Comparison of ENCODE assay signal across 31 mouse cellular contexts in the genomic region with DNA sequence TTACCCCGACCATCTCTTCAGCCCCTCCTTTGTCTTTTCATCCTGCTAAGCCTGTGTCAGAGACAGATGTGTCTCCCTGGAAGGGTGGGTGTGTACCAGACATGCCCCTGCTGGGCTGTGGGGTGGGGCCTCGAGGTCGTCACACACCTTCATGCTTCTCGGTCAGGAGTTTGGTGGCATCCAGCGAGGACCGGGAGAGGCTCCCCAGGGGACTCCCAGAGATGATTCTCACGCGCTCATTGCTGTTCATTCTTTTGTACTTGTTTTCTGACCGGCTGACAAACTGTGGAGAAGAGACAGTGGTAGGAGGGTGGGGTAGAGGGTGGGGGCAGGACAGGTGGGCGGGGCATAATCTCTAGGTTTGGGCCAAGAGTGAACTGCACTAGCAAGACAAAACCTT. TPM values are rescaled to one million over a fixed set of nuclear protein-coding genes. Genes with fewer than 3 reads are reported as not detected.
DNase-seq lines count a peak whose midpoint lies in the region; ATAC-seq and TF ChIP-seq lines count a peak whose summit lies in the region.
"Had no signal": no experiment of that assay in that cellular context is flagged by ENCODE, and none has a peak within 500 bp of the region (broad histone marks: within the 10 kb centered on the region; RNA-seq: fewer than 3 reads in every experiment).

No protein-coding gene starts in this region.

- no peaks in the 10 kb centered on the region; the same call in 1 of the 2 replicates for H3K9me3 ChIP-seq in forebrain, embryonic 11.5 days (ENCODE audit: control insufficient read depth, low read length)
- no peaks in the 10 kb centered on the region for H3K9me3 ChIP-seq in forebrain, embryonic 16.5 days (ENCODE audit: control insufficient read depth, low read length)
- H3K9me3 ChIP-seq in kidney, embryonic 16.5 days (ENCODE audit: low read length), result peaks cover 3% of the 10 kb centered on the region; the same call in 1 of the 2 replicates
- no peaks in the 10 kb centered on the region for H3K9me3 ChIP-seq in liver, postnatal 0 days (ENCODE audit: low read length)
- H3K9me3 ChIP-seq: embryonic facial prominence, embryonic 10.5 days; embryonic facial prominence, embryonic 13.5 days; forebrain, embryonic 13.5 days; heart, embryonic 12.5 days; heart, embryonic 15.5 days; hindbrain, embryonic 10.5 days; hindbrain, embryonic 13.5 days; intestine, embryonic 15.5 days had no signal

- peak; percentile 37 for DNase-seq in forebrain, embryonic 11.5 days (ENCODE audit: low spot score)
- no peak for DNase-seq in kidney, adult 11 months
- peak; percentile 81 for DNase-seq in R1 (ENCODE audit: low read depth, low spot score)
- no peak for DNase-seq in liver, postnatal 0 days
- no peak for DNase-seq in frontal cortex, postnatal 25 days (ENCODE audit: low spot score in 2 of 2)
- DNase-seq: adrenal gland, adult 8-10 months; adrenal gland, postnatal 25 days; cerebellum, adult 11-12 months; cerebellum, adult 8-10 months; cerebellum, postnatal 10 days; cerebellum, postnatal 36 days; embryo, embryonic 11 days; forebrain, postnatal 0 days; gastrocnemius, postnatal 25 days; heart, postnatal 10 days; heart, postnatal 36 days had no signal

- no peak overlapping the region for H3K4me2 ChIP-seq in forebrain, embryonic 11.5 days (ENCODE audit: low read depth, low read length, severe bottlenecking)
- no peak overlapping the region for H3K4me2 ChIP-seq in forebrain, embryonic 16.5 days (ENCODE audit: low read length)
- no peak overlapping the region for H3K4me2 ChIP-seq in kidney, embryonic 16.5 days (replicated peaks; ENCODE audit: low read depth, low read length)
- no peak overlapping the region for H3K4me2 ChIP-seq in liver, postnatal 0 days (ENCODE audit: low read depth, low read length)
- H3K4me2 ChIP-seq: embryonic facial prominence, embryonic 13.5 days; forebrain, embryonic 13.5 days; heart, embryonic 12.5 days; heart, embryonic 15.5 days; hindbrain, embryonic 13.5 days; intestine, embryonic 15.5 days had no signal

- no peaks in the 10 kb centered on the region for H3K36me3 ChIP-seq in forebrain, embryonic 11.5 days (ENCODE audit: control insufficient read depth, insufficient read depth, low read length)
- no peaks in the 10 kb centered on the region for H3K36me3 ChIP-seq in forebrain, embryonic 16.5 days (ENCODE audit: control insufficient read depth, insufficient read depth)
- H3K36me3 ChIP-seq in kidney, embryonic 16.5 days (ENCODE audit: insufficient read depth, low read length), result no peaks in the 10 kb centered on the region
- no peaks in the 10 kb centered on the region for H3K36me3 ChIP-seq in liver, postnatal 0 days (replicated peaks; ENCODE audit: insufficient read depth, low read length)
- H3K36me3 ChIP-seq: embryonic facial prominence, embryonic 10.5 days; embryonic facial prominence, embryonic 13.5 days; G1E; heart, embryonic 12.5 days; heart, embryonic 15.5 days; hindbrain, embryonic 10.5 days; hindbrain, embryonic 13.5 days; intestine, embryonic 15.5 days had no signal

- no peaks in the 10 kb centered on the region for H3K4me1 ChIP-seq in forebrain, embryonic 11.5 days (replicated peaks; ENCODE audit: control insufficient read depth, insufficient read depth, low read length)
- no peaks in the 10 kb centered on the region for H3K4me1 ChIP-seq in forebrain, embryonic 16.5 days (replicated peaks; ENCODE audit: control insufficient read depth, insufficient read depth, low read length)
- 0 out of 2 replicates have a peak, but pooled peaks cover 2% of the 10 kb centered on the region for H3K4me1 ChIP-seq in kidney, embryonic 16.5 days (ENCODE audit: insufficient read depth, low read length)
- no peaks in the 10 kb centered on the region for H3K4me1 ChIP-seq in liver, postnatal 0 days (ENCODE audit: insufficient read depth)
- H3K4me1 ChIP-seq: embryonic facial prominence, embryonic 10.5 days; forebrain, embryonic 13.5 days; intestine, embryonic 15.5 days had no signal

- no peak for ATAC-seq in forebrain, embryonic 11.5 days (replicated peaks; ENCODE audit: low FRiP score)
- ATAC-seq in forebrain, embryonic 16.5 days, result no peak
- peak; percentile 46; the same call in 1 of the 2 replicates for ATAC-seq in kidney, embryonic 16.5 days (ENCODE audit: low FRiP score, low TSS enrichment)
- no peak for ATAC-seq in liver, postnatal 0 days
- ATAC-seq: activated CD4-positive, CD25-positive, alpha-beta regulatory T cell, adult 4 months; forebrain, embryonic 13.5 days; forebrain, postnatal 0 days; hindbrain, embryonic 16.5 days; intestine, embryonic 15.5 days; Patski had no signal

- no peak for TF ChIP-seq CTCF in liver, postnatal 0 days (IDR thresholded peaks at IDR 0.05; ENCODE audit: low read depth)

- H3K27ac ChIP-seq in forebrain, embryonic 11.5 days (ENCODE audit: low read depth, low read length), result no peak overlapping the region
- no peak overlapping the region for H3K27ac ChIP-seq in forebrain, embryonic 16.5 days (ENCODE audit: low read length)
- no peak overlapping the region for H3K27ac ChIP-seq in kidney, embryonic 16.5 days (ENCODE audit: low read length)
- H3K27ac ChIP-seq in liver, postnatal 0 days (ENCODE audit: low read depth), result no peak overlapping the region
- H3K27ac ChIP-seq: embryonic facial prominence, embryonic 10.5 days; embryonic facial prominence, embryonic 13.5 days; forebrain, embryonic 13.5 days; heart, embryonic 15.5 days; hindbrain, embryonic 10.5 days; hindbrain, embryonic 13.5 days; intestine, embryonic 15.5 days had no signal

- H3K4me3 ChIP-seq in forebrain, embryonic 11.5 days (ENCODE audit: low read depth, low read length), result no peak overlapping the region
- no peak overlapping the region for H3K4me3 ChIP-seq in forebrain, embryonic 16.5 days (replicated peaks; ENCODE audit: low read length)
- H3K4me3 ChIP-seq in kidney, embryonic 16.5 days (ENCODE audit: low read length), result no peak overlapping the region
- no peak overlapping the region for H3K4me3 ChIP-seq in liver, postnatal 0 days (ENCODE audit: low read depth, low read length)
- H3K4me3 ChIP-seq: embryonic facial prominence, embryonic 10.5 days; embryonic facial prominence, embryonic 13.5 days; erythroblast, embryonic 14.5 days; forebrain, embryonic 13.5 days; heart, embryonic 12.5 days; heart, embryonic 15.5 days; hindbrain, embryonic 10.5 days; hindbrain, embryonic 13.5 days; intestine, embryonic 15.5 days had no signal

- no peaks in the 10 kb centered on the region for H3K27me3 ChIP-seq in forebrain, embryonic 11.5 days (ENCODE audit: control insufficient read depth, insufficient read depth, low read length)
- no peaks in the 10 kb centered on the region for H3K27me3 ChIP-seq in forebrain, embryonic 16.5 days (replicated peaks; ENCODE audit: control insufficient read depth, insufficient read depth, low read length)
- H3K27me3 ChIP-seq in kidney, embryonic 16.5 days (ENCODE audit: insufficient read depth, low read length), result no peaks in the 10 kb centered on the region
- H3K27me3 ChIP-seq in liver, postnatal 0 days (ENCODE audit: insufficient read depth, low read length), result no peaks in the 10 kb centered on the region
- H3K27me3 ChIP-seq: embryonic facial prominence, embryonic 13.5 days; forebrain, embryonic 13.5 days; heart, embryonic 15.5 days; hindbrain, embryonic 13.5 days; intestine, embryonic 15.5 days had no signal

- 69% methylated on average over 10 of the region's 10 CpGs for WGBS in forebrain, embryonic 11.5 days
- 51% methylated on average over 10 of the region's 10 CpGs for WGBS in forebrain, embryonic 16.5 days
- 48% methylated on average over 10 of the region's 10 CpGs for WGBS in kidney, embryonic 16.5 days
- 64% methylated on average over 10 of the region's 10 CpGs for WGBS in liver, postnatal 0 days (ENCODE audit: insufficient replicate concordance)

- no peak overlapping the region for H3K9ac ChIP-seq in forebrain, embryonic 11.5 days (ENCODE audit: low read length)
- no peak overlapping the region for H3K9ac ChIP-seq in forebrain, embryonic 16.5 days (replicated peaks; ENCODE audit: low read depth, low read length)
- H3K9ac ChIP-seq in kidney, embryonic 16.5 days (replicated peaks; ENCODE audit: low read length), result no peak overlapping the region
- no peak overlapping the region for H3K9ac ChIP-seq in liver, postnatal 0 days (replicated peaks)
- H3K9ac ChIP-seq: embryonic facial prominence, embryonic 13.5 days; forebrain, embryonic 13.5 days; forebrain, postnatal 0 days; heart, embryonic 12.5 days; heart, embryonic 15.5 days; hindbrain, embryonic 13.5 days; intestine, embryonic 15.5 days had no signal

- no peak for TF ChIP-seq EP300 in liver, postnatal 0 days (IDR thresholded peaks at IDR 0.05; ENCODE audit: low read depth)

RNA-seq across cellular contexts. Expression of a gene that starts 49.9 kb away (rescaled TPM):
- 49.7 and 58.9 TPM in 2 replicates for polyA plus RNA-seq in forebrain, embryonic 11.5 days (2014; fragmentation: Nextera tagmentation; extraction: Ambion mirVana)
- 13.5 and 14.4 TPM in 2 replicates for polyA plus RNA-seq in forebrain, embryonic 16.5 days (2015; fragmentation: Nextera tagmentation; extraction: Ambion mirVana)
- 9.6 and 10.0 TPM in 2 replicates for polyA plus RNA-seq in kidney, embryonic 16.5 days (2015; fragmentation: Nextera tagmentation; extraction: Ambion mirVana)
- polyA plus RNA-seq in liver, postnatal 0 days (2015; fragmentation: Nextera tagmentation; extraction: Ambion mirVana), result 12.7 and 14.5 TPM in 2 replicates

Comparison
In these comparisons a context has a peak if more than half of its experiments do, and no peak if none do; other contexts are left out.
1. DNase-seq: peak in forebrain, embryonic 11.5 days (single experiment) and R1 (single experiment); none in kidney, adult 11 months (single experiment), liver, postnatal 0 days (single experiment) and frontal cortex, postnatal 25 days (0 of 2).